Mouse (Mus musculus): Measurements from ENCODE around the gene Mbnl1.

GRCm38 (mm10) chr3:60553011-60553410 lies 80.4 kb downstream of the Mbnl1 start:
- TF ChIP-seq CTCF (conservative IDR thresholded peaks at IDR 0.05 in 1 of 2, IDR thresholded peaks at IDR 0.05 in 1 of 2; ENCODE audit: low read depth in 2 of 2, low read length in 2 of 2) (no peak), ZNF384 (IDR thresholded peaks at IDR 0.05; ENCODE audit: low read depth, low read length) (no peak), POLR2A (IDR thresholded peaks at IDR 0.05; ENCODE audit: low read depth, low read length) (no peak)

Data from CH12.LX (cell line).